8 mouse cellular contexts compared by ENCODE assay signal in the genomic region with DNA sequence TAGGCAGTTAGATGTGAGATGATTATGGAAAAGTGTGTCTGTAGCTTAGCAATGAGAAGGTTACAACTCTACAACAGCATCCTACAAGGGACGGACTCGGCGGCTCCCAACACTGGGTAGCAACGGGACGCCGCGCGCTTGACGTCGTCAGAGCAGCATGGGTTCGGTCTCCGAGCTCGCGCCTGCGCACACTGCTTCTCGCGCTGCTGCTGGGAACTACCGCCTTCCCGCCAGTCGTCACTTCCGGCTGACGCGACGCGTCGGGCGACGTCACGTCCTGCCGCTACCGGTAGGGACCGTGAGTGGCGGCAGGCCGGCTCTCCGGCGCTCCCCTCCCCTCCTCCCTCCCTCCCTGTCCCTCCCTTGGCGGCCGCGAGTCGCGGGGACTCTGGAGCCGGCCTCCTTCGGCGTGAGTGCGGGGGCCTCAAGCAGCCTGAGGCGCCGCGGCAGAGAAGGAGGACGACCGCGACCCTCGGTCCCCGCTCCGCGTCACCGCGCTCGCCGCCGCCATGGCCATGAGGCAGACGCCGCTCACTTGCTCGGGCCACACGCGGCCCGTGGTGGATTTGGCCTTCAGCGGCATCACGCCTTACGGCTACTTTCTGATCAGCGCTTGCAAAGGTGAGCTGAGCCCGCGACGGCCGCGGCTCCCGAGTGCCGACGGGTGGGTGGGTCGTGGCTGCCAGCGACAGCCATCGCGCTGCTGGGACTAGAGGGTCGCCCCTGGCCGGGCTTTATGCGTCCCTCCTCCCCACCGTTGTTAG. TPM values are rescaled to one million over a fixed set of nuclear protein-coding genes. Genes with fewer than 3 reads are reported as not detected.
DNase-seq lines count a peak whose midpoint lies in the region; ATAC-seq lines count a peak whose summit lies in the region.

A gene (plus strand): TSS at position 233 of the 764 bp plus-strand sequence.

- H3K9me3 ChIP-seq in hindbrain, embryonic 15.5 days = no peaks in the 10 kb centered on the region

- H3K9ac ChIP-seq in hindbrain, embryonic 15.5 days = peak within 1 kb of the TSS; percentile 90

- peak within 1 kb of the TSS; percentile 97 for H3K4me3 ChIP-seq in hindbrain, embryonic 15.5 days

- peak; percentile 97 for ATAC-seq in hindbrain, embryonic 15.5 days (ENCODE audit: low FRiP score, low read depth)

- peak; percentile 91 for DNase-seq in R1 (ENCODE audit: low read depth, low spot score)
- peak; percentile 95 to 97 for DNase-seq in cerebellum, postnatal 25 days
- DNase-seq in frontal cortex, postnatal 36 days (ENCODE audit: low spot score in 2 of 2) = peak; percentile 88 to 94
- peak; percentile 92 for DNase-seq in left cerebral cortex, adult 11 months (ENCODE audit: low spot score)
- DNase-seq in lung, postnatal 4 days = peak; percentile 95 to 97
- DNase-seq in retina, postnatal 7 days (ENCODE audit: low read depth, low spot score) = peak; percentile 97
- peak; percentile 80 for DNase-seq in urinary bladder, adult 2 months (ENCODE audit: low spot score)

- H3K36me3 ChIP-seq in hindbrain, embryonic 15.5 days = peaks cover 9% of the 10 kb centered on the region

- H3K27me3 ChIP-seq in hindbrain, embryonic 15.5 days = peaks cover 4% of the 10 kb centered on the region; the same call in 1 of the 2 replicates

- peaks cover 18% of the 10 kb centered on the region for H3K4me1 ChIP-seq in hindbrain, embryonic 15.5 days (replicated peaks)

- WGBS in hindbrain, embryonic 15.5 days = under 1% methylated on average over 71 of the region's 86 CpGs

- H3K27ac ChIP-seq in hindbrain, embryonic 15.5 days (replicated peaks) = peak within 1 kb of the TSS; percentile 88

- peak within 1 kb of the TSS; percentile 81 for H3K4me2 ChIP-seq in hindbrain, embryonic 15.5 days

RNA-seq across cellular contexts. Expression of the gene that starts here (rescaled TPM):
- polyA plus RNA-seq in hindbrain, embryonic 15.5 days (2015; fragmentation: Nextera tagmentation; extraction: Ambion mirVana) = 153 and 156 TPM in 2 replicates
- polyA plus RNA-seq in urinary bladder, adult 2 months (2012; rRNA removed) = 47.0 and 50.1 TPM in 2 replicates

Comparison
In these comparisons a context has a peak if more than half of its experiments do, and no peak if none do; other contexts are left out.
1. Peak in every context shown above with its lines: DNase-seq, ATAC-seq, H3K4me3 ChIP-seq and H3K27ac ChIP-seq.